Mouse (Mus musculus) Muller cell, postnatal 12 days (primary cell): ENCODE data around the gene Ypel2.
"Not testable (repeated sequence)": the region's sequence is repeated elsewhere in the genome, so short reads cannot be mapped to it uniquely, and the experiment has no call there.

ENCODE experiments used
- DNase-seq: peaks from one replicate; pipeline ENCODE4 v3.0.0-alpha.2; 2015; ENCODE audit errors: inconsistent ontology term

The Ypel2 gene

DNA sequence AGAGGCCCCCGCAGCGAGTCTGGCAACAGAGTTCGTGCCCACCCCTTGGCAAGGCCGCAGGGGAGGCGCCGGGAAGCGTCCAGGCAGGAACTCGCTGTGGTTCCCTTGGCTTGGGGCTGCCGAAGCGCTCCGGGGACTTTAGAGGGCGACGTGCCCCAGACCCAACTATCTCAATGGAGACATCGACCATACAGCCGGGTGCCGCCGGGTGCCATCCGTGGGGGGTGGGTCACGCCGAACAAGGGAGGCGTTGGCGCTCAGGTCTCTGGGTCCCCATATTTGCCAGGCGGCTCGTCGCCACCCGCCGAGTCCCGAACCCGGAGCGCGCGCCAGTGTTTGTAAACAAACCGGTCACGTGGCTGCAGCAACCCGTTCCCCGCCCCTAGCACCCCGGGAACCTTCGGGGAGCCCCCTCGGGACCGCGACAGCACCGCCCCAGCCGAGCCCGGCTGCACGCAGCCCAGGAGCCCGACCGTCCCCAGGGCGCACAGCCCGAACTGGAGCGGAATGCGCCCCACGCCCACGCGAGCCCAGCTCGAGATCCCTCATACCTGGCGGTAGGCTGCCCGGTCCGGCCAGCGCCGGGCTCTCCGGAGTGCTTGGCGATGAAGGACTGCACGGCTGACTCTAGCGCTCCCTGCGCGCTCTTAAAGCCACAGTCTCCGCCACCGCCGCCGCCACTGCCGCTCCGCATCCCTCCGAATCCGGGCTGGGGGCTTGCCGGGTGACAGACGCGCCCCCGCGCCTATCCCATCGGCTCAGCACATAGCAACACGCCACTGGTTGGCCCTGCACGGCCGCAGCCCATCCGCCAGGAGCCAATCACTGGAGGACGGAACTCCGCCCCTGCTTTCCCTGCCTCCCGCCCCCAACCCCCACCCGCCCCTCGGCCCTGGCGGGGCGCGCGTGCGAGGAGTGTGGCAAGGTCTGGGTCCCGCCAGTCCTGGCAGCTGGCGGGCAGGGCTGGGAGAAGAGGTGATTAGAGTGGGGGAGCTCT, at the start of gene Ypel2:
Gene Ypel2 (minus strand): TSS at position 667 of the 997 bp plus-strand sequence.
- DNase-seq: peak; percentile 98

DNA sequence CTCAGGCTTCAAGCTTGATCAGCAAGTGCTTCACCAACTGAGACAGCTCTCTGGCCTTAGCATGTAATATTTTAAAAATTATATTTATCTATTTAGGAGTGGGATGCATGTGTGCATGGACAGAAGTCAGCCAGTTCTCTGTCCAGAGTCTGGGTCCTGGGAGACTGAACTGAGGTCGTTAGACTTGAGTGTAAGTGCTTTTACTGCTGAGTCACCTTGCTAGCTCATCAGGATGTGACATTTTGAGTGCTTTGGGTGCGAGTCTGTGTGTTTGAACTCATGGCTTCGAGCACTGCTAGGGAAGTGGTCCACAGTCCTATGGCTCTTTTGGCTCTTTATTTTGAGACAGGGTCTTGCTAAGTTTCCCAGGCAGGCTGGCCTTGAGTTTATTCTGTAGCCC, 49.5 kb upstream of the Ypel2 start:
- no peak for DNase-seq

DNA sequence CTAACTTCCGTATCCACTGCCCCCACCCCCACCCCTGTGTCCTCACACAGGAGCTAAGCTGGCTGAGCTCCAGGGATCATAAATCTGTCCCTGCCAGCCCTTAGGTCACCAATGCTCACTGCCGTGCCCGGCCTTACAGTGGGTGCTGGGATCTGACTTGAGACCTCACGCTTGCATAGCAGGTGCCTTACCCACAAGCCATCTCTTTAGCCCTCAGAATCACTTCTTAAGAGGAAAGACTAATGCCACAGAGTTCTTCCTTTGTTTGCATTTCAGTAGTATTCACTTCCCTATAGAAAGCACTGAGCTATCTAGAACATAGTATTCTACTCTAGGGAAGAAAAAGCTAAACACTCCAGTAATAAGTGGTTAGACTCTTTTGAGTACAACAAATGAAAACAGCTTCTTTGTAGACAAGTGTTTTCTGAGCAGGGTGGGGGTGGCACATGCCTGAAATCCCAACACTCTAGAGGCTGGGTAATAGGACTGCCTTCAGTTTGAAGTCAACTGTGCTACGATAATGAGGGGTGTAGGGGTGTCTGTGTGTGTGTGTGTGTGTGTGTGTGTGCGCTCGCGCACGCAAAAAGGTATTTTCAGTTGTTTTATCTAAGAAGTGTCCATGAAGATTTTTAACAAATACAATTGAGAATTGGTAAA, 45.9 kb upstream of the Ypel2 start:
- no peak for DNase-seq

DNA sequence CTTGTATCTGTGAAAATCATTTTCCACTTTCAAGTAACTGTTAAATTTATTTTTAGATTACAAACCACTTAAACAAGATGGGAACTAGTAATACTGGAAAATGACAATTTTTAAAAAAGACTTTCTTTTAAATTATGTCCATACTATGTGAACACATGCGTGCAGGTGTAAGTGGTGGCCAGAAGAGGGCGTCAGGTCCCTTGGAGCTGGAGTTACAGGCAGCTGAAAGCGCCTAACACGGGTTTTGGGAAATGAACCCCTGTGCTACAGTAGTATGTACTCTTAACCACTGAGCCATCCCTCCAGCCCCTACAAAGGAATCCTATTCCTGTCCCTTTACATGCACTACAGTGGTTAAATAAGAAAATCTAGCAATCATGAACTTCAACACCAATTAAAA, 42.7 kb upstream of the Ypel2 start:
- DNase-seq: no peak

DNA sequence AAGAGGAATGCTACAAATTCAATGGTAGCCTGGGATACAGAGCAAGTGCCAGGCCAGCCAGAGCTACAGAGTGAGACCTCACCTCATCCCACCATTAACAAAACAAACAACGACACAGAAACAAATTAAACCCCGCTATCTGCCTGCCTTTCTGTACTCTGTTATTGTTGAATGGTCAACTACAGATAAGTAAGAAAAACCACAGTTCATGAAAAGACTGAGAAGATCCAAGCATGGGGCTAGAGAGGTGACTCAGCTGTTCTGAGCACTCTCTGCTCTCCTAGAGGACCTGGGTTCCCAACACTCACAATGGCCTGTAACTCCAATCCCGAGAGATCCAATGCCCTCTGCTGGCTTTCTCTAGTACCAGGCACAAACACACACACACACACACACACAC, 34.7 kb upstream of the Ypel2 start:
- DNase-seq: no peak

DNA sequence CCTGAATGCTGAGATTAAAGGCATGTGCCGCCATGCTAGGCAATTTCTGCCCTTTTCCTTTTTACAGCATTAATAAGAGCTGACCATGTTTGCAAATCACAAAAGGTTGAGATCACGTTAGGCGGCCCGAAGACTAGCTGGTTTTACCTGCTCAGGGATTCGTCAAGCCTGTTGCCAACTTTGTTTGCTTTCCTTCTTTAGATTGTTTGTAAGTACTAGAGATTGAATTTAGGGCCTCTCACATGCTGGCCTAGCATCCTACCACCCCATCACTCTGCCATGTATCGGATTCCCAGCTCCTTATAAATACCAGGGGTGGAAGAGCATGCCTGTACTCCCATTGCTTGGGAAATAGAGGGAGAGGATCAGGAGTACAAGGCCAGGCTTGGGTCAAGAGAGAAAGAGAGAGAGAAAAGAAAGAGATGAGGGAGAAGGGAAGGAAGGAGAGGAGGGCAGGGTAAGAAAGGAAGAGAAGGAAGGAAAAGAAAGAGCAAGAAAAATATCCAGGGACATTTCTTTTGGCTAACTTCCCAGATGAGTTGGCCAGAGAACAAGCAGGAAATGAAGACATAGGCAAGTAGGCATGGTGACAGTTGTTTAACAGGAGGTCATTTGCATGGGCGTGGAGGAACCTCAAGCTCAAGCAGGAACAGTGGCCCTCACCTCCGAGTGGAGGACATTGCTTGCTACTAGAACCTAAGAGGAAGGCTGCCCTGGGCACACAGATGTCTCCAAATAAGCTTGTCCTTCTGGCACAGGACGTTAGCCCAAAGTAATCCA, 32.8 kb upstream of the Ypel2 start:
- DNase-seq: no peak

DNA sequence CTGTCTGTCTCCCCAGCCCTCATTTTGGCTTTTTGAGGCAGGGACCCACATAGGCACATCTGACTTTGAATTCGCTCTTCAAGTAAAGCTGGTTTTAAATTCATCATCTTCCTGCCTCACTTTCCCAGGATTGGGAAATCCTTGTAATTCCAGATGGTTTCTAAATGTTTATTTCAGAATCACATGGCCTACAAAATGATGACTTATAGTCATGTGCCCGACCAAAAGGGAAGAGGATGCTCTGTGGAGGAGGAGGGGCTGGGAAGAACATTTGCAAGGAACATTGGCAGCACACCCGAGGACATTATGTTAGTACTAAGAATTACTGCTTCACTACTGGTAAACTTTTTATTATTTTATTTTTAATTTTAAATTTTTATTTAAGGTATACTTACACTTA, 31.8 kb upstream of the Ypel2 start:
- DNase-seq: no peak

DNA sequence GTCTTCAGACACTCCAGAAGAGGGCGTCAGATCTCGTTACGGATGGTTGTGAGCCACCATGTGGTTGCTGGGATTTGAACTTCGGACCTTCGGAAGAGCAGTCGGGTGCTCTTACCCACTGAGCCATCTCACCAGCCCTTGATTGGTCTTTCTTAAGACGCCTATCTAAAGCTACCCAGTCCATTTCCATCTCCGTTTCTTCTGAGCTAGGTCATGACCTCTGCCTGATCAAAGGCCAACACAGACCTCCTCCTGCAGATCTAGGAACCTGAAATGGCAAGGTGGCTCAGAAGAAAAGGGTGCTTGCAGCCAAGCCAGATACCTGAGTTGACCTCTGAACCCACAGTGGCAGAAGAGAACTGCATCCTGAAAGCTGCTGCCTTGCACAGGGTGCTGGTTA, 29.7 kb upstream of the Ypel2 start:
- DNase-seq: not testable (repeated sequence)

DNA sequence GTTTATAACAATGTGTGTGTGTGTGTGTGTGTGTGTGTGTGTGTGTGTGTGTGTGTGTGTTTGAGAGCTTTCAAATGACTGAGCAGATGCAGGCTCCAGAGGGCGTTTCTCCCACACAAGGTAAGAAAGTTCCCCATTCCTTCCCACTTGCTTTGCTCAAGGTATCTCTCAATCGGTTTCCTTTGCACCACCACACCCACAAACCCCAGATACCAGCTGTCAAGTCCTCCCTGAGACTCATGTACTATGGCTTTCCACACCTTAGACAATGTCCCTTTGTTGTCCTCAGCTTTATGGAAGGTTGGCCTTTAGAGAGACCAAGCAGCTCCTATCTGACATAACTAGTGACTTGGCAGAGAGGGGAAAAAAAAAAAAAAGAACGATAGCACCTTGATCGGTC, 29.3 kb upstream of the Ypel2 start:
- DNase-seq: no peak

DNA sequence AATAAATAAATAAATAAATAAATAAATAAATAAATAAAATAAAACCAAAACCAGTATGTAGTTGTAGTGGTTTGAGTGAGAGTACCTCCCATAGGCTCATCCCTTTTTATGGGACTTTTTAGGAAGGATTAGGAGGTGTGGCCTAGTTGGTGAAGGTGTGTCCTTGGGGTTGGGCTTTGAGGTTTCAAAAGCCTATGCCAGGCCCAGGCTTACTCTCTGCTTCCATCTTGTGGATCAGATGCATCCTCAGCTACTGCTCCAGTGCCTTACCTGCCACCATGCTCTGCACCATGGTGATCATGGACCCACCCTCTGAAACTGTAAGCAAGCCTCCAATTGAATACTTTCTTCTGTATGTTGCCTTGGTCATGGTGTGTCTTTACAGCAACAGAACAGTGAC, 28.0 kb upstream of the Ypel2 start:
- DNase-seq: no peak

DNA sequence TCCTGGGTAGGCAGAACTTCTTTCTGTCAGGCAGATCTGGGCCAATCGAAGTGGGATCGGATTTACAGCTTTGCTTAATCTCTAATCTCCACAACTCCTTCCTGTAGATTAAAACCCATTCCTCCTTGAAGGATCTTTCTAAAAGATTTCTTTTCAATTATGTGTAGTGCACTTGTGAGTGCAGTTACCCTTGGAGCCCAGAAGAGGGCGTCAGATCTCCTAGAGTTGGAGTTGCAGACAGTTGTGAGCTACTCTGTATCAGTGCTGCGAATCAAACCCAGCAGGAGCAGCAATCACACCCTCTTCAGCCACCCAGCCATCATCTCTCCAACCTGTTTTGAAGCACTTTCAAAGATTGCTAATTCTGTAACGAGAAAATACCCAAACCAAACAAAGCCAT, 26.9 kb upstream of the Ypel2 start:
- no peak for DNase-seq

DNA sequence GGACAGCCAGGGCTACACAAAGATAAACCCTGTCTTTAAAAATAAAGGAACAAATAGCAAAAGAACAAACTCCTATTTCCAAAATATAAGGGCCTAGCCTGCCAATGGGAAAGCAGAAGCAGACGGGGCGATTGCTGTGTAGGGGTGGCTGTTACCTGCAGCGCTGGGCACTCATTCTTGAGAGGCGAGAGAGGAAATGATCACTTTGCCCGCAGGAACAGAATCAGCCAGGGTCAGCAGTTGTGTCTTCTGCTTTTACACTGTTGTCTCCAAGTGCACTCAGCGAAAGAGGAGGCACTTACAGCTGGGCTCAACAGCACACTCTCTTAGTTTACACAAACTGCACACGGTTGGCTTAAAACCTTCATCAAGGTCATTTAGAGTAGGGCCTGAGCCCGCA, 25.9 kb upstream of the Ypel2 start:
- no peak for DNase-seq

DNA sequence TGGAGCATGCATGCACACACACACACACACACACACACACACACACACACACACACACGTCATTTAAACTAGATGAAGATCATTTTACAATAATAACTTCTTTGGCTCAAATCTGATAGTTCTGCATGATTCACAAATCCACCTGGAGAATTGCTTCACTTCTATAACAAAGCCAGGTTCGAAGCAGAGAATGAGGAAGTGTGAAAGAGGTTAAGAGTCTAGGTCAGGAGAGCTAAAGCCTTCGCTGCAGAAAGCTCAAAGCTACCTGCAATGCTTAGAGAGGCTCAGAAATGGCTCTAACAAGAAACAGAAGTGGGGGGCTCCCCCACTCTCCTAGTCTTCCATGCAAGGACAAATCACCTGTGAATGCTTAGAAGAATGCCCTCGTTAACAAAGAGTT, 24.6 kb upstream of the Ypel2 start:
- no peak for DNase-seq

DNA sequence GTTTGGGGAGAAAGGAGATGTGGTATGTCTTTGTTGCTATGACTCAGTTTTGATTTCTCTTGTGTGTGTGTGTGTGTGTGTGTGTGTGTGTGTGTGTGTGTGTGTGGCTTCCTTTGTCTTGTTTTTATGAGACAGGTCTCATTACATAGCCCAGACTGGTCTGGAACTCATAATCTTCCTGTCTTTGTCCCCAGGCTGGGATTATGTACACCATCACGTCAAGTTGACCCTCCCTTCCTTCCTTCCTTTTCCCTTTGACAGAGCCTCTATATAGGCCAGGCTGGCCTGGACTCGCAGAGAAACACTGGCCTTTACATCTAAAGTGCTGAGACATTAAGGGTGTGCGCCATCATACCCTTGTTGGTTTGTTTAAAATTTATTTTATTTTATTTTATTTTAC, 22.2 kb upstream of the Ypel2 start:
- DNase-seq: no peak

DNA sequence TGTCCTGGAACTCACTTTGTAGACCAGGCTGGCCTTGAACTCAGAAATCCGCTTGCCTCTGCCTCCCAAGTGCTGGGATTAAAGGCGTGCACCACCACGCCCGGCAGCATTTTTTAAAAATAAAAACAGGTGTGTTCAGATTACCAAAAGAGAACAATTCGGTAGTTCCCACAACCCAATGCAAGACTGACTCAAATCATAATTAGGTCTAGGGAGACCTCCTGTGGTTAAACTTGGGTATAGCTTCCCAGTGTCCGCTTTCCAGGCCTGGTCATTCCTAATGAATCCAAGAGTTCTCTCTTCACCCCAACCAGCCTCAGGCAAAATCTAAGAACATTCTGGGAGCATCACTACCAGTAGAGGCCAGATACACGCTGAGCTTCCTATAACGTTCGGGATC, 17.0 kb upstream of the Ypel2 start:
- peak; percentile 67 for DNase-seq

DNA sequence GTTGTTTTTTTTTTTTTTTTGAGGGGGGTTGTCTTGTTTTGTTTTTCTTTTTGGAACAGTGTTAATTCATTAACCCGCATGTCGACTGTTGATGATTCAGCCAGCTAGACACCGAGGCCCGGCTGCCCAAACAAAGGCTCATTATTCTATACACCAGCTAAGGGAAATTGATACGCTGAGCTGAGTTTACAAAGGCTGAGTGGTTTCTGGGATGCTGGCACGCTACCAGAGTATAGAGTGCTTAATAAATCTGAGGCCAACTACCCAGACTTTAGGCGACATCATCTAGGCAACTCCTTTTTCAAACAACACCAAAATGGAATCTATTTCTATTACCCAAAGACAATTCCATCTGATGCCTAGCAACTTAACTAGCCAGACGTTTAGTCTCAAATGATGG, 13.9 kb upstream of the Ypel2 start:
- peak; percentile 87 for DNase-seq

DNA sequence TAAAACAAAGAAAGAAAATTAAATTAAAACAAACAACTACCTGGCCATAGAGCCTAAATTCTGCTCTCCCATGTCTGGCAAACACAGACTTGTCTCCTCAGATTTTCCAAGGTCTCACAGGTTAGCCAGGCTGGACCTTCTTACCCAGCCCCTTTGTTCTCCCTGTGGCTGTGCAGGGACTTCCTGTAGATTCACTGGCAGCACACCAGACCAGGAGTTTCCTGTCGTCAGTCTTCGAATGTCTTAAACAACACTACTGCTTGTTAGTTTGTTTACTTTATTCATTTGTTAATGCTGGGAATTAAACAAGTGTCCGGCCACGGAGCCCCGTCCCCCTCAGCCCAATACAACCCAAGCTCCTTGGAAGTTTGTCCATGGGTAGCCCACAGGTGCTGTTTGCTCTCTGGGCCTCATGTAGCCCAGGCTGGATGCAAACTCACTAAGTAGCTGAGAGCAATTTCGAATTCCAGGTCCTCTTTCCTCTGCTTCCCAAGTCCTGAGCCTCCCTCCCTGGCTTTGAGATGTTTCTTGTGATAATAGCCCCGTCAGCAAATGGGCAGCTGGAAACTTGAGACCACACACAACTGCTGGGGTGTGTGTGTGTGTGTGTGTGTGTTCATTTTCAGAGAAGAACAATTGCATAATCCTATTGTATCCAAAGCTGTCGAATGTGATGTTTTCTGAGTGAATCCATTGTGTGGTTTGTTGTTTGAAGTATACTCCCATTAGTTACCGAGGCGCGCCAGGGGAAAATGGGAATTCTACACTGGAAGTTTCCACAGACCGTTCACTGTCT, 11.7 kb upstream of the Ypel2 start:
- DNase-seq: no peak

DNA sequence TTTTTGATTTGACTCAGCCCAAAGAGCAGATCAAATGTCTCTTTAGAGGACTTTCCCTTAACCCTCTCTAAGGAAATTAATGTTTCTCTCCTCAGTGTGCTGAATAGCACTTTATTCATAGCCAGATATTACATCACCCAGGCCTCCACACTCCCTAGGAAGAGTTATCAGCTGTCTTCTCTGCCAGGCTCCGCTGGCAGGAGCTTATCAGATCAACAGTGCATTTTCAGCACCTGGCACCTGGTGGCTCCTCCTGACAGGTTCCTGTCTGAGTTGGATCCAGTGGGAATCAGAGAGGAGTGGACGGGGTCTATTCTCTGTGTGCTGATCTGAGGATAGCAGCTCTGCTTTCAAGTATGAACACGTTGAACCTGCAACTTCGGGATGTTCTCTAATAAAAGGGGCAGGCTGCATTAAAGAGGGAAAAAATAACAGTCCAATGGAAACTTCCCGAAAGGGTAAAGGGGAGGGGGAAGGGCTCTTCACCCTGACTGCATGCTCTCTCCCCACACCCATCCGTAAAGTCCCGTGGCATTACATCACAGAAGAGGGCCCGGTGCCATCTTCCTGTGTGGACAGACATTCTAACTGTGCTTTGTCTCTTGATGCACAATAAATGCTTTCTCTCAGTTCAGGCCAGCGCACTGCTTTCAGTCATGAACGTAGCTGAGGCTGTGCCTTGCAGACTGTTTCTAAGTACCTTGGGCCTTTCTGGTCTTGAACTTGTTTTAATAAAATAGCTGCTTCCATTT, 8.7 kb upstream of the Ypel2 start:
- no peak for DNase-seq

DNA sequence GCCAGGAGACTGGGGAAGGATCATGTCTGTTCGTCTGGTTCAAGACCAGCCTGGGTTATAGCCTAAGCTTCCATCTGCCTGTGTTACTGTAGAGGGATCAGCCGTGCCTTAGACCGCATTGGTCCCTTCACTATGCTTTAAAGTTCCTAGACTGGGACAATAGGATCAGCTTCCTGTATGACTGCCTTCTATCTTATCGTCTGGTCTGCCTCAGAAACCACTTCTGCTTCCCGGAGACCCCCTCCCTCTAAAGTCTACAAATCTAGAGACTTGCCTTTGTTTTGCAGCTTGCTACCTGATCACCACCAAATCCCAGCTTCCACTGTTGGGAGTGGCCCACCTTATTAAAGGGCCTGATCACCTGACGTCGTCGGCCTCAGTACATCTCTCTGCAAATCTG, 7.7 kb upstream of the Ypel2 start:
- no peak for DNase-seq

DNA sequence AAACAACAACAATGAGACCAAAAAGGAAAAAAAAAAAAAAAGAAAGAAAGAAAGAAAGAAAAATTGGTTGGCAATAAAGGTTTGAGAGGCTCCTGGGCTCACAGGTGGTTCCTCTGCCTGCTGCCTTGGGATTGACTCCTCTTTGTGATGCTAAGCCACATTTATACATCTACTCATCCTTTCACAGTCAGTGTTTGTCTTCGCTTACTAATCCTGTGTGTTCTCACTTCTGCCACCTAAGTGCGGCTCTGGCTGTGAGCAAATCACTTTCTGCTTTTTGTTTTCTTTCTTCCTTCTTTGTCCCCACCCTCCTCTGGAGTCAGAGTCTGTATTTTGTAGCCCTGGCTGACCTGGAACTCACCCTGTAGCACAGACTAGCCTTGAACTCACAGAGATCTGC, 2.8 kb upstream of the Ypel2 start:
- DNase-seq: no peak
